Mouse (Mus musculus): ENCODE results near the gene Tbxas1.

The Tbxas1 gene

DNA sequence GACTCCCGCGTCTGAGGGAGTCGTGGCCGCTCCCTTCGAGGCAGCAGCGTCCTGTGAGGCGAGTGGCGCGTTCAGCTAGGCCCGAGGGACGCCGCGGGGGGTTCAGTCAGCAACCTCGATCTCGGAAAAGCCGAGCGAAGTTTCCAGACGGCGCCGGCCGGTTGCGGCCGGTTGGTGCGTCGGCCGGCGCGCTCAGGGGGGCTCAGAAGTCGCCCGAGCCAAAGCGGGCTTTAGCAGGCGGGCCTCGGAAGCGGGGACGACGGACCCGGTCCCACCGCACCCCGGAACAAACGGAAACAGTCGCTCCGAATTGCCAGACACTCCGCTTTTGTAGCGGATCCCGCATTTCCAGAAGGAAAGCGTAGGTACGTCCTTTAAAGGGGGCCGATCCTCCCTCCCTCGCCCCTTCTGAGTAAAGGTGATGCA lies 243.3 kb downstream of the Tbxas1 start:
- DNase-seq (ENCODE audit: low spot score) = peak; percentile 65

DNA sequence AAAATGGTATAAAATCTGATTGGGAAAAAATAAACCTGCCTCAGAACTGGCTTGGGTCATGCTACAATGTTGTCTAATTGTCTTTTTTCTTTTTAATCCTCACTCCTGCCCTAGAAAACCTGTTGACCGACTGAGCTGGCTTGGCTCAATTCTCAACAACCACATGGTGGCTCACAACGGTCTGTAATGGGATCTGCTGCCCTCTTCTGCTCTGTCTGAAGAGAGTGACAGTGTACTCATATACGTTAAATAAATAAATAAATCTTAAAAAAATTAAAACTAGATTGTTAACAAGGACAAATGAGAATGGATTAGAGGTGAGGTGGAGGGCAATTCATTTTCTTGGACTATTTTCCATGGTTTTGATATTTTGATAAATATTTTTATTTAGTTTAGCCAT lies 245.5 kb downstream of the Tbxas1 start:
- no peak for DNase-seq (ENCODE audit: low spot score)

DNA sequence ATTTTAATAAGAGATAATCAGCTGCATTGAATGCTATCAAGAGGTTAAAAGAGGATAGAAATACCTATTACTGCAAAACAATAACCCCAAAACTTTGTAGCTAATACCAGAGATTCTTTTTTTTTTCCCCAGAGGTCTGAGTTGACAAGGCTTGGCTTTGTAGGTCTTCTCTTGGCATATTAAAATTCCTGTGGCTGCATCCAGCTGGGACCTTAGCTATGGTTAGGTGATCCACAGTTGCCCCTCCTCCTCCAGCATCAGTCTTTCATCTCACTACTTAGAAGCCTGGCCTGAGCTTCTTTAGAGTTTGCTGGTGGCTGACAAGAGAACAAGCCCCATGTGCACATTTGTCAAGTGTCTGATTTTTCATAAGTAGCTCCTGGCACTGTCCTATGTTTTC lies 249.5 kb downstream of the Tbxas1 start:
- DNase-seq (ENCODE audit: low spot score) = no peak

- no peak for DNase-seq (ENCODE audit: low spot score)
Measured at GRCm38 (mm10) chr6:39131480-39131879, 256.3 kb downstream of the Tbxas1 start.

DNA sequence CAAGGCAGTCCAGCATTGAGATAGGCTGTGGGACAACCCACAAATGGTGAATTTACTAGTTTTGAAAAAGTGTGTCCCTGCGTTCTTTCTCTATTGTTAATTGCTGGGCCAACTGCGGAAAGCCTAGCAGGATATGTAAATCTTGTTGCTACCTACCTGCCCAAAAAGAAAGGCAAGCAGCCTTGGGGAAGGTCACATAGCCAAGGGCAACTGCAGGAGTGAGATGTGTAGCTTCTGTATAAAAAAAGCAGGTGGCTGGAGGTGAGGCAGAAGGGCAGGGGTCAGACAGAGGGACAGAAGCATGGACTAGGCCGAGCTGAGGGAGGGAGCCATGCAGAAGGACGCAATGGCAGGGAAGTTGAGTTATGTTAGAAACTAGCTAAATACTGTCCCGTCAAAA lies 257.4 kb downstream of the Tbxas1 start:
- no peak for DNase-seq (ENCODE audit: low spot score)

All from retina, embryonic 14.5 days (tissue).